Mouse (Mus musculus) testis, postnatal 10 days (tissue): ENCODE results near the gene Batf3.
A peak's percentile ranks its signal among the peaks of the same experiment; 100 is the strongest.
"Not testable (repeated sequence)": the region's sequence is repeated elsewhere in the genome, so short reads cannot be mapped to it uniquely, and the experiment has no call there.

Experiments used
- DNase-seq: peaks from one replicate; pipeline ENCODE4 v3.0.0; 2021; ENCODE audit warnings: low spot score

Gene Batf3

DNA sequence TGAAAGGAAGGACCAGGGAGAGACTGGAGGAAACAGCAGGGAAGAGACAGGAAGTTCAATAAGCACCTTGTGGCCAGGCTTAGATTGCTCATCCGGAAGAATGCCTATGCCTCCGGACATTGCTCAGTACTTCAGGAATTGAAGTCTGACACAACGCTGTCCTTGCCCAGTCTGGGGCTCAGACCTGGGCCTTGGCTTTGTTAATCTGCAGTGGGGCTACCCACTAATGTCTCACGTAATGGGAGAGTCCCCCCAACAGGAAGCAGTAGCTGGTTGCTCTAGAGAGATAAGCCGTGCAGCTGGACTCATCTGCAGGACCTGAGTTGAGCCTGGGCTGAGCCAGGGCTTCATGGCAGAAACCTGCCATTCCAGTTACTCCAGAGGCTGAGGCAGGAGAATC lies 35.3 kb downstream of the Batf3 start:
- no peak for DNase-seq

DNA sequence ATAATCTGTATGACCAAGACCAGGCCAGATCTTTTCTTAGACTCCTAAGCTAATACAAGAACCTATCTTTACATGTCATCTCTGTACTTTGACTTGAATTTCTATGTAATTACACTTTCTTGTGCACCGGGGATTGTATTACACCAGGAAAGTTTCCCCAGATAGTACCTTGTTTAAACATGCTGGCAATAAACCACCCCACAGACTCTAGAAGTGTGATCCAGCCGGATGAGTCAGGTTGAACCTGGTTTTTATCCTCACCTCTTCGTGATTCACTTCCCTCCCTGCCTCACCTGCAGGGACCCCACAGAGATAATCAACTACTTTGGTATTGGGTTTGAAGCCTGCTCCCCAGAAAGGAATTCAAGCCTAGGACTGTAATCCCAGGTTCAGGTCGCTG lies 37.8 kb downstream of the Batf3 start:
- no peak for DNase-seq

DNA sequence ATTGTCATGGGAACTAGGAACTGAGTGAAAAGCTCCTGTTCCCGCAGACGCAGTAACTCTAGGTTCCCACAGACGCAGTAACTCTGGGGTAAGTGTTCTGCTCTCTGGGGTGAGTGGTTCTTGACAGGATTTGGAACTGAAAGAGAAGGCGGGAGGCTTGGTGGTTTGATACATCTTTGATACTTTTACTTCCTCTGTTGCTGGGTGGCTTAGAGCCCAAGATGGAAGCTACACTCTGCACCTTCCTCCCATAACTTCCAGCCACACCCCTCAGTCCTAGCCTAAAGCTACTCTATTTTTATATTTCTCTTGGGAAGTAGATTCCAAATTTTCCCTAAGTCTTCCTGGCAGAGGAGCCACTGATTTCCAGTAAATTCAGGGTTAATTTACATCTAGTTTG lies 40.8 kb downstream of the Batf3 start:
- DNase-seq: no peak

DNA sequence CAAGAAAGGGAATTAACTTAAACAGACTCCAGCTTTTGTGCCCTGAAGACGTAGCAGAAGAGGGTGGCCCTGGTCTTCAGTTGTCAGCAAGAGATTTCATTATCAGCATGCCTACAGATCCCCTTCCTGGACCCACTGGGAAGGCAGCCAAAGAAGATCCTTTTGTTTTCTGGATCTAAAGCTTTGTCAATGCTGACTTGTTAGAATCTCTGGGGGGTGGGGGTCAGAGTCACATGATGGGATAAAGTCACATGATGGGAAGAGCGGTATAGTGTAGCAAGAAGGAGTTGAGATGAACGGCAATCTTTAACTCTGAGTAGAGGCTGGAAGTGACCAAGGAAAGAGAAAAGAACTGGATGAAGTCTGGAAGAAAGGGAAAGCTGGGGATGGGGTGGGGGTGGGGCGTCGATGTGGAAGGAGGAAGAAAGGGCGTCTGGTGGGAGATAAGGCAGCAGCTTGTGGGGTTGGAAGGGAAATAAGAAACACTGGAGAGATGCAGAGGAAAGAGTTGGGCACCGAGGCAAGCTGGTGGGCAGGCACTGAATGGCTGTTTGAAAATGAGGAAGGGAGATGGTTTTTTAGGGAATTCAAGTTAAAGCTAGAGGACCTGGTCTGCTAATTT lies 41.3 kb downstream of the Batf3 start:
- DNase-seq: no peak

DNA sequence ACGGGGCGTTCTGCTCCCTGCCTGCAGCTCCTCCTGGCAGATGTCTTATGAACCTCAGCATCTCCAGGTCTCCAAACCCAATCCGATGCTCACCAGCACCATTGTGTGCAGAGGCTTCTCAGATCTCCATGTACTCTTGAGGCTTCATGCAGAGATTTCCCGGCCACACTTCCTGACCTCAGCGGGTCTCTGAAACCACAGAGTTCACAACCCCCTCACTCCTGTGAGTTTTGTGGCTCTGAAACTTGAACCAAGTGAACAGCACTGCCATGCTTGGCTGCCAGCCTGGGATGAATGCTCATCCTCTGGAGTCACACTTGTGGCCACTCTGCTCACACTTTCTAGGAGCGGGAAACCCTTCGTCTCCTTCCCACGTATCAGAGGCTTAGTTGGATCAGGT lies 43.3 kb downstream of the Batf3 start:
- DNase-seq: no peak

DNA sequence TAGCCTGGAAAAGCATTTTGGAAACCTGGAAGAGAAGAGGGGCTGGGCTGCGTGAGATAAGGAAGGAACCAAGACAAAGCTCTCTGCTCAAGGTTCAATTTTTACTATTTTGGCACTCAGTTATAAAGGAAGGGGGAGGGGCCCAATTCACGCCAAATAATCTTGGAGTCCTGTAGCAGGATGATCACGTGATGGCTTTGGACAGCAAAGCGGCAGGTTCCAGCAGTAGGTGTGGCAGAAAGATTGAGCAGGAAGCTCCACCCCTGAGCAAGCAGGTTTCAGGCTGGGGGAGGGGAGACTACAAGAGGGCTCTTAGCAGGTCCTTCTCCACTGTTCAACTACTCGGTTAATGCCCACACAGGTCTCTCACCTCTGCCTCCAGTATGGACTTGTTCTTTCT lies 51.8 kb downstream of the Batf3 start:
- not testable (repeated sequence) for DNase-seq

DNA sequence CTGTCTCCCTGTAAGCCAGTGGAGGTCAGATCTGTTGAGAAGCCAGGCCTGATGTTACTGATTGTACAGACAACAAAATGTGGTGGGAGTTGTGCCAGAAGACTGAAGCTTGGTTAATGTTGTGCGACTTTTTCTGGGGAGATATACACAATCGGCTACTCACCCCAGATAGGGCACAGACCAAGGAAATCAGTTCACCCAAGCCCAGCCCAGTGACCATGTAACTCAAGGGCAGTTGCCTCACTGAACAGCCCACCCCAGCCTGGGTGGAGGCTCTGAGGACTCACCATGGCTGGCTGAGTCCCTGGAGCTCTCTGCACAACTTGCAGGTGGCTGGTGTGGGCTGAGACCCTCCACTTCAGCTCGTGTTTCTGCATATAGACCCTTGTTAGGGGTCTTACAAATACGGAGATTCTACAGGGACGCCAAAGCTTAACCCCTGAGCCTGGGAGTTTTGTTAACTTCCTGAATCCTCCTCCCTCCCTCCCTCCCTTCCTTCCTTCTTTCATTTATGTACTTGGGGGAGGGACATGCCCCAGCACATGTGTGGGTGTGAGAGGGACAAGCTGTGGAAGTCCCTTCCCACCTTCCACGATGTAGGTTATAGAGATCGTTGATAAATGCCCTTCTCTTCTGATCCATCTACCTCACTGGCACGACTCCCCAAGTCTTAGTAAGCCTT lies 53.4 kb downstream of the Batf3 start:
- no peak for DNase-seq

DNA sequence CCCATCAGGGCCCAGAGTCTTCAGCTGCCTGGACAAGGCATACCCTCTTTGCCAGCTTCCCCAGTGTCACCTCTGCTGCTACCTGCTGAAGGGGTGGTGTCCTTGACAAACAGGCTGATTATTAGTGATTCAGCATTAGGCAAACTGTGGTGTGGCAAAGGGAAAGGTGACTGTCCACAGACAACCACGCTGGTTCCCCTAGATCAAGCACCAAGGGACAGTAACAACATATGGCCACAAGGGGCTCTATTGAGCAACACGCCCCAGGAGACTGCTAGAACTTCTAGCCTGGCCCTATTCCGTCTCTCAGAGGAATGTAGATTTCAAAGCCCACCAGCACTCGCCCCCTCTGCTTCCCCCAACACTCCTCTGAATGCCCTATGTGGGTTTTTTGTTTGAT lies 55.4 kb downstream of the Batf3 start:
- peak; percentile 54 for DNase-seq

DNA sequence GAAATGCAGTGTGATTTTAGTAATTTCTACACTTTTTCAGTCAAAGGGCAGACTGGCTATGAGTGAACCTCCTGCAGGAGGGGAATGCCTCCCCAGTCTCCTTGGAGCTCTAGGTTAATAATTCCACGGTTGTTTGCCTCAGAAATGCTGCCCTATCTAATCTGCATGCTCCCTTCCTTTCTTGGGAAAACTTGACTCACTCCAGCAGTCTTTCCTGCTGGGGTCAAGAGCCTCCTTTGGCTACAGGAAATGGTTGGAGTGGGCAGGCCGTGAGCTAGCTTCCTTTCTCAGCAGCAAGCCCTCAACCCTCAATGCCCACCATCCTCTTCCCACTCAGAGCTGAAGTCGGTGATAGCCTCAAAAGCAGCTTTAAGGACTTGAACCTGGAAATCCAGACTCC lies 56.7 kb downstream of the Batf3 start:
- DNase-seq: no peak
